Mouse (Mus musculus): ENCODE results near the gene Rcan1. TPM values are rescaled to one million over a fixed set of nuclear protein-coding genes. Genes with fewer than 3 reads are reported as not detected.

Gene Rcan1
- total RNA-seq, 4 experiments from 2014 or later, result 42.4 to 47.6 (median 45.9) TPM

GRCm38 (mm10) chr16:92472898-92473297, 2.2 kb upstream of the Rcan1 start:
- no peak for DNase-seq (ENCODE audit: low spot score in 2 of 2)

- no peak for DNase-seq (ENCODE audit: low spot score in 2 of 2)
Observed at GRCm38 (mm10) chr16:92468459-92468858, 2.2 kb downstream of the Rcan1 start.

DNA sequence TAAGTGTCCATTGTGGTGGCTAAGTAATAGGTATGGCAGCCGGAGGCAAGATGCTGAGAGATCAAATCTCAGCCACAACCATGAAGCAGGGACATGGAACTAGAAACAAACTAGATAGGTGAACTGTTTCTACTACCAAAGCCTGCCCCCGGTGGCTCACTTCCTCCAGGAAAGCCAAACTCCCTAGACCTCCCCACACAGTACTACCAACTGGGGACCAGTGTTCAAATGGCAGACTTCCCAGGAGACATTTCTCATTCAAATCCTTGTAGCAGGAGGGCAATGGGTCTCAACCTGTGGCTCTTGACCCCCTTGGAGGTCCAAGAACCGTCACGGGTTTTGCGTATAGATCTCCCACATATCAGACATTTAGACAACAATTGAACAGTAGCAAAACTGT, 3.6 kb downstream of the Rcan1 start:
- no peak for DNase-seq (ENCODE audit: low spot score in 2 of 2)

GRCm38 (mm10) chr16:92465642-92466526, 4.8 kb downstream of the Rcan1 start:
- peak; percentile 98 to 99 for DNase-seq (ENCODE audit: low spot score in 2 of 2)

GRCm38 (mm10) chr16:92465226-92465625, 5.4 kb downstream of the Rcan1 start:
- DNase-seq (ENCODE audit: low spot score in 2 of 2), result no peak

GRCm38 (mm10) chr16:92464390-92464972, 6.2 kb downstream of the Rcan1 start:
- no peak for DNase-seq (ENCODE audit: low spot score in 2 of 2)

GRCm38 (mm10) chr16:92461412-92461811, 9.3 kb downstream of the Rcan1 start:
- DNase-seq (ENCODE audit: low spot score in 2 of 2), result no peak

DNA sequence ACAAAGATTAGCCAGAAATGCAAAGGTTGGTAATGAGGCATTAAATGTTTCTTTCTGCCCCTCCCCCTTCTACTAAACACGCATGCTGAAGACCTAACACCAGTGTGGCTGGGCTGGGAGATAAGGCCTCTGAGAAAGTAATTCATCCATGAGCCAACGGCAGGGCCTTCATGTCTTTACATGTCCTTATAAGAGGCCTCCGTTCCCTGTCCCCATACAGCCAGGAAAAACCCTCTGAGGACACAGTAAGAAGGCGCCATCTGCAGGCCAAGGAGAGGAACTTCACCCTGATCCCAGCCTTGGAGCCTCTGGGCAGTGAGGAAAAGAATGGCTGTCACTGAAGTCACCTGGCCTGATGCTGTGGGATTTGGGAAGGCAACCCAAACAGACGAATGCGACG, 13.1 kb downstream of the Rcan1 start:
- peak in 1 of 2 experiments; percentile 49 for DNase-seq (ENCODE audit: low spot score in 2 of 2)

- DNase-seq (ENCODE audit: low spot score in 2 of 2), result no peak
Observed at GRCm38 (mm10) chr16:92455969-92456368, 14.7 kb downstream of the Rcan1 start.

GRCm38 (mm10) chr16:92455488-92455887, 15.2 kb downstream of the Rcan1 start:
- no peak for DNase-seq (ENCODE audit: low spot score in 2 of 2)

- DNase-seq (ENCODE audit: low spot score in 2 of 2), result no peak
Observed at GRCm38 (mm10) chr16:92454495-92454894, 16.2 kb downstream of the Rcan1 start.

- no peak for DNase-seq (ENCODE audit: low spot score in 2 of 2)
Observed at GRCm38 (mm10) chr16:92454002-92454401, 16.7 kb downstream of the Rcan1 start.

DNA sequence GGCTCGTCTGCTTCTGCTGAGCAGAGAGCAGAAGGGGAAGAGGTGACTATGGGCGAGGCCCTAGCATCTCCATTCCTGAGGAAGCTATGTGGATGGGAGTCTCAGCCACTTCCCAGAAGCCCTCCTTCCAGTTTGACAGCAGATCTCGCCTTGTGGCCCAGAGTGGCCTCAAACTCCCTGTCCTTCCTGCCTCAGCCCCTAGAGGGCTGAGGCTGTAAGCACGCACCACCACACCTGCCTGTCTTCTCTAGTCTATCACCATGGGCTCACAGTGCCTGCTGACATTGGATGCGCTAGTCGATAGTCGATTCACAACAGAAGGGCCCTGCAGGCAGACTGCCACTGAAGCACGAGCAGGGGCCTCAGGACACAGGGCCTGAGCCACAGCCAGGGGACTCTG, 18.1 kb downstream of the Rcan1 start:
- DNase-seq (ENCODE audit: low spot score in 2 of 2), result no peak

- DNase-seq (ENCODE audit: low spot score in 2 of 2), result no peak
Observed at GRCm38 (mm10) chr16:92451516-92452072, 19.1 kb downstream of the Rcan1 start.

GRCm38 (mm10) chr16:92450331-92450730, 20.3 kb downstream of the Rcan1 start:
- no peak for DNase-seq (ENCODE audit: low spot score in 2 of 2)

- no peak for DNase-seq (ENCODE audit: low spot score in 2 of 2)
Observed at GRCm38 (mm10) chr16:92449080-92449479, 21.6 kb downstream of the Rcan1 start.

- no peak for DNase-seq (ENCODE audit: low spot score in 2 of 2)
Observed at GRCm38 (mm10) chr16:92445377-92445776, 25.3 kb downstream of the Rcan1 start.

- no peak for DNase-seq (ENCODE audit: low spot score in 2 of 2)
Observed at GRCm38 (mm10) chr16:92443644-92444113, 27.0 kb downstream of the Rcan1 start.

GRCm38 (mm10) chr16:92442946-92443345, 27.7 kb downstream of the Rcan1 start:
- DNase-seq (ENCODE audit: low spot score in 2 of 2), result no peak

- DNase-seq (ENCODE audit: low spot score in 2 of 2), result no peak
Observed at GRCm38 (mm10) chr16:92442150-92442549, 28.5 kb downstream of the Rcan1 start.

DNA sequence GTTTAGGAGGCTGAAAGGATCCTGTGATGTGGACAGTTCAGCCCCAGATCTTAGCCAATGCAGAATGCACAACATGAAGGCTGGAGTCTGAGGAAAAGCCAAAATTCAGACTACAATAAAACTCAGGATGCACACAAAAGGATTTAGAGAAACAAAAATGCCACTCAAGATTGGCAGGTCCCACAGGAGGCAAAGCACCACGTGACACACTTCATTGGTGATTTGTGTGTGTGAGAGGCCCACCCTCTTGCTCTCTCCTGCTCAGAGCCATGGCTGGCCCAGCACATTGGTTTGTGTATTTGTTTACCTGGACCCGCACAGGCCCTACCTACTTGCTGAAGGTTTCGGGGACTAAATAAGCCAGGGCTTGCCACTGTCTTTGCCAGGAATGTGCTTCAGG, 29.5 kb downstream of the Rcan1 start:
- DNase-seq (ENCODE audit: low spot score in 2 of 2), result no peak

DNA sequence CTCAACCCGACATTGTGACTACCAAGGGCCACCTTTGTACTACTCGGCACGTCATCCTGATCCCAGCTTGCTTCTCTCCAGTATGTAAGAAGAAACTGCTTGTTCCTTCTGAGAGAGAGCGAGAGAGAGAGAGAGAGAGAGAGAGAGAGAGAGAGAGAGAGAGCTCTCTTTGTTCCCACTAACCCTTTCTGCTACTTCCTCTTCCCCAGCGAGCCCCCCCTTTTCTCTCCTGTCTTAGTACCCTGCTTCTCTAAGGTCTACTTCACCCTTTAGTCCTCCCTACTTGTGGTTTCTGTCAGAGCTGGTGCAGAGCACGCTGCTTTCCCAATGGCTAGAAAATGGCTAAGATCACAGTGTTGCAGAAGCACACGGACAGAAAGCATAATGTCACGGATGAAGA, 30.4 kb downstream of the Rcan1 start:
- no peak for DNase-seq (ENCODE audit: low spot score in 2 of 2)

Measured in layer of hippocampus, adult 8-10 months (tissue).